Mouse (Mus musculus): Measurements from ENCODE around the gene Gm13119.
"Not testable (repeated sequence)": the region's sequence is repeated elsewhere in the genome, so short reads cannot be mapped to it uniquely, and the experiment has no call there.

Gene Gm13119

GRCm38 (mm10) chr4:144357642-144358041 lies at the start of gene Gm13119:
Gene Gm13119 (plus strand): TSS chr4:144357942.
- not testable (repeated sequence) for DNase-seq (ENCODE audit: low spot score)

- DNase-seq (ENCODE audit: low spot score) = not testable (repeated sequence)
These were observed 44.9 kb upstream of the Gm13119 start for GRCm38 (mm10) chr4:144312666-144313460.

GRCm38 (mm10) chr4:144329949-144330348 lies 27.8 kb upstream of the Gm13119 start, which contains the start of gene Gm13128:
Gene Gm13128 (plus strand): TSS chr4:144330249.
- not testable (repeated sequence) for DNase-seq (ENCODE audit: low spot score)

- not testable (repeated sequence) for DNase-seq (ENCODE audit: low spot score)
These were observed 21.9 kb upstream of the Gm13119 start for GRCm38 (mm10) chr4:144335856-144336255.

- no peak for DNase-seq (ENCODE audit: low spot score)
These were observed 20.2 kb downstream of the Gm13119 start, which contains the start of gene Pramef20 for GRCm38 (mm10) chr4:144377911-144378310. Gene Pramef20 (minus strand): TSS chr4:144377933.

- no peak for DNase-seq (ENCODE audit: low spot score)
These were observed 38.6 kb downstream of the Gm13119 start for GRCm38 (mm10) chr4:144396316-144396715.

- no peak for DNase-seq (ENCODE audit: low spot score)
These were observed 45.0 kb downstream of the Gm13119 start for GRCm38 (mm10) chr4:144402712-144403111.

- no peak for DNase-seq (ENCODE audit: low spot score)
These were observed 46.8 kb downstream of the Gm13119 start for GRCm38 (mm10) chr4:144404456-144405086.

GRCm38 (mm10) chr4:144406261-144406660 lies 48.5 kb downstream of the Gm13119 start:
- DNase-seq (ENCODE audit: low spot score) = no peak

GRCm38 (mm10) chr4:144408290-144408689 lies 50.5 kb downstream of the Gm13119 start, which contains the start of gene Pramef12:
Gene Pramef12 (minus strand): TSS chr4:144408464.
- no peak for DNase-seq (ENCODE audit: low spot score)
